Mouse (Mus musculus): Measurements from ENCODE around the gene Wipf1. TPM values are rescaled to one million over a fixed set of nuclear protein-coding genes. Genes with fewer than 3 reads are reported as not detected.
"Not testable (repeated sequence)": the region's sequence is repeated elsewhere in the genome, so short reads cannot be mapped to it uniquely, and the experiment has no call there.

Wipf1 gene
- polyA plus RNA-seq, 1 experiment = 56.6 TPM

DNA sequence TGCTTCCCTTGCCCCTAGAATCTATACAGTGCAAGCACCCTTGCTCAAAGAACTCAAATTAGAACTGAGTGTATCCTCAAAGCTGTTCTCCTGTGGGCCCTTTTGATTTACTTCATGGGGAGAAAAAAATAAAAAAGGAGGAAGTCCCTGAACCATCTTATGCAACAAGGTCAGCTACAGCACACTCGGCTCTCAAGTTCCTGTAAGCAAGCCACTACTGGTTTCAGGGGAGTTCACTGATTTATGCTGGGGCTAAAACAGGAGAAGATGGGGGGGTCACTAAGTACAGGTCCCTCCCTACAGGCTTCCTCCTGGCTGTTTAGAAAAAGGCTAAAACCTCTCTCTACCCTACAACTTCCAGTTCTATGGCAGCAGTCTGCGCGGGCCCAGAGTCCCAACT is 17.5 kb downstream of the Wipf1 start:
- 60% methylated on average over 3 of the region's 3 CpGs for WGBS
- Histone ChIP-seq H3K27ac (ENCODE audit: control insufficient read depth, insufficient read depth, low read length) (no peak overlapping the region), H3K4me1 (replicated peaks; ENCODE audit: control insufficient read depth, insufficient read depth, low read length) (peaks cover 4% of the 10 kb centered on the region; the same call in 1 of the 2 replicates), H3K27me3 (ENCODE audit: control insufficient read depth, insufficient read depth, low read length) (no peaks in the 10 kb centered on the region), H3K4me3 (ENCODE audit: control insufficient read depth, insufficient read depth, low read length) (no peak overlapping the region), H3K36me3 (ENCODE audit: control insufficient read depth, insufficient read depth, low read length) (no peaks in the 10 kb centered on the region)
- no peak for DNase-seq
- no peak for TF ChIP-seq CTCF (IDR thresholded peaks at IDR 0.05; ENCODE audit: borderline replicate concordance, control insufficient read depth, extremely low read depth, insufficient read depth, low read length, poor library complexity)
- no peak for TF ChIP-seq POLR2A (IDR thresholded peaks at IDR 0.05; ENCODE audit: control insufficient read depth, extremely low read depth, insufficient read depth, low read length, poor library complexity)

DNA sequence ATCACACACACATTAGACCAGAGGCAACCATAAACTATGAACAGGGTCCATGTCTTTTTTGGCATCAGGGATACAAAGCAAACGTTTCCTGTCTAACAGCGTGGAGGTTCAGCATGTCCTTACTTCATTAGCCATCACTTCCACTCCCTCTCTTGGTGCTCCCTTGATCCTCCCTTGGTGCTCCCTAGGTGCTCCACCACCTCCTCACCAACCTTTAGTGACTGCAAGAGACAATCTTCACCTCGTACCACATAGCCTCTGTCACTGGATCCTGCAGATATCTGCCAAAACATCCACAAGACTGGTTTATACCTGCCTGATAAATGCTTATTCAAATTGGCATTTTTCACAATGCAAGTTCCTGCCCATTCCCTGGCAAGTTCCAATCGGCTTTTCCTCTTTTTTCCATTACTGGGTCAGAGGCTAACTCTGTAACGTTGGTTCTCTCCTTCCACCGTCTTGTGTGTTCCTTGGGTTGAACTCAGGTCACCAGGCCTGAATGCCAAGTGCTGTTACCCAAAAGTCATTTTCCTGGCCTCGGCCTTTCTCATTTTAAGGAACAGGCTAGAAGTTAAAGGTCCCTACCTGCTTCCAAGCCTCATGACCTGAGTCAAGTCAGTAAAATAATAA is 18.7 kb downstream of the Wipf1 start:
- 85% methylated on average over 7 of the region's 7 CpGs for WGBS
- Histone ChIP-seq H3K36me3 (ENCODE audit: control insufficient read depth, insufficient read depth, low read length) (no peaks in the 10 kb centered on the region), H3K4me1 (replicated peaks; ENCODE audit: control insufficient read depth, insufficient read depth, low read length) (peaks cover 4% of the 10 kb centered on the region; the same call in 1 of the 2 replicates), H3K4me3 (ENCODE audit: control insufficient read depth, insufficient read depth, low read length) (no peak overlapping the region), H3K27me3 (ENCODE audit: control insufficient read depth, insufficient read depth, low read length) (no peaks in the 10 kb centered on the region), H3K27ac (ENCODE audit: control insufficient read depth, insufficient read depth, low read length) (no peak overlapping the region)
- no peak for DNase-seq
- TF ChIP-seq POLR2A (IDR thresholded peaks at IDR 0.05; ENCODE audit: control insufficient read depth, extremely low read depth, insufficient read depth, low read length, poor library complexity) (no peak), CTCF (IDR thresholded peaks at IDR 0.05; ENCODE audit: borderline replicate concordance, control insufficient read depth, extremely low read depth, insufficient read depth, low read length, poor library complexity) (no peak)

DNA sequence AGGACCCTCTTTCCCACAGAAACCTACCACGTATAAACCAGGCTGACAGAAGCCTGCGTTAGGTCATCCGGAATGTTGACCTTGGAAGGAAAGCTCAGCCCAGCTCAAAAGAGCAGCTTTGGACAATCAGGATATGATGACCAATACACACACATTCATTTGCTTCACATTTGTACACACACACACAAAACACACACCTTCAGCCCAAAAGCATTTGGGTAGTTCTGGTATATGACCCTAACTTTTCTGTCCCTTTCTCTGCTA is 19.6 kb downstream of the Wipf1 start:
- Histone ChIP-seq H3K4me1 (replicated peaks; ENCODE audit: control insufficient read depth, insufficient read depth, low read length) (peaks cover 2% of the 10 kb centered on the region; the same call in 1 of the 2 replicates), H3K4me3 (ENCODE audit: control insufficient read depth, insufficient read depth, low read length) (no peak overlapping the region), H3K36me3 (ENCODE audit: control insufficient read depth, insufficient read depth, low read length) (no peaks in the 10 kb centered on the region), H3K27me3 (ENCODE audit: control insufficient read depth, insufficient read depth, low read length) (no peaks in the 10 kb centered on the region), H3K27ac (ENCODE audit: control insufficient read depth, insufficient read depth, low read length) (no peak overlapping the region)
- TF ChIP-seq POLR2A (IDR thresholded peaks at IDR 0.05; ENCODE audit: control insufficient read depth, extremely low read depth, insufficient read depth, low read length, poor library complexity) (no peak), CTCF (IDR thresholded peaks at IDR 0.05; ENCODE audit: borderline replicate concordance, control insufficient read depth, extremely low read depth, insufficient read depth, low read length, poor library complexity) (no peak)
- WGBS = 96% methylated on average over 3 of the region's 3 CpGs
- DNase-seq = no peak

DNA sequence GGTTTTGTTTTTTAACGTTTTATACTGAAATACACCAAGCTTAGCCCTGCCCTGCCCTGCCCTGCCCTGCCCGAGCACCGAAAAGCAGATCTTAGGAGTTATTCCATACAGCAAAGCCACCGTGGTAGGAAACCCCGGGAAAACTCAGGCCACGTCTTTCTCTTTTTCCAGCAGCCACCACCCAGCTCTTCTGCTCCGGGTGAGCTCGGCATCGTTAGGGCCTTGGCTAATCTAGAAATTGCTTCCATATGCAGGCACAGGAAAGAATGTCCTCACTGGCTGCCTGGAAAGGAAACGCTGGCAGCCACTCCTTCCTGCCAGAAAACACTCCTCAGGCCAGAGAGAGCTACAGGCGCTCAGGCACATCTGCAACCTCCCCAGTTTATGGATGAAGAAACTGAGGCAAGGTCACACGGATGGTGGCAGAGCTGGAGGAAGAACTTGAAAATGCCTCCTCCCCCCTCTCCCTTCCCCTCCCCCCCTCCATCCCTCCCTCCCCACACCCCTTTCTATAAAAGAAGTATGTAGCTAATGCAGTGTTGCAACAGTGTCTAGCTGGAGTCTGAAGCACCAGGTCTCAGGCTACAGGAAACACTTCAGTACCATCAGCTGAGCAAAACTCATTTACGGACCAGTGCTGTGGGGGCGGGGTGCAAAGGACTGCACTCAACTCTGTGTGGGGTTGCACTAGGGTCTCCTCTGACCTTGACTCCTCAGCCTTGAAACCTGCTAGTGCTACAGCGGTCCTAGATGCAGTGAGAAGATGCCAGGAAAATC is 20.1 kb downstream of the Wipf1 start:
- H3K27me3 ChIP-seq (ENCODE audit: control insufficient read depth, insufficient read depth, low read length) = no peaks in the 10 kb centered on the region
- no peak for DNase-seq
- WGBS = 52% methylated on average over 15 of the region's 15 CpGs
- no peaks in the 10 kb centered on the region for H3K36me3 ChIP-seq (ENCODE audit: control insufficient read depth, insufficient read depth, low read length)
- H3K4me3 ChIP-seq (ENCODE audit: control insufficient read depth, insufficient read depth, low read length) = no peak overlapping the region
- H3K27ac ChIP-seq (ENCODE audit: control insufficient read depth, insufficient read depth, low read length) = no peak overlapping the region
- H3K4me1 ChIP-seq (replicated peaks; ENCODE audit: control insufficient read depth, insufficient read depth, low read length) = no peaks in the 10 kb centered on the region; the same call in 1 of the 2 replicates
- no peak for TF ChIP-seq CTCF (IDR thresholded peaks at IDR 0.05; ENCODE audit: borderline replicate concordance, control insufficient read depth, extremely low read depth, insufficient read depth, low read length, poor library complexity)
- TF ChIP-seq POLR2A (IDR thresholded peaks at IDR 0.05; ENCODE audit: control insufficient read depth, extremely low read depth, insufficient read depth, low read length, poor library complexity) = no peak

DNA sequence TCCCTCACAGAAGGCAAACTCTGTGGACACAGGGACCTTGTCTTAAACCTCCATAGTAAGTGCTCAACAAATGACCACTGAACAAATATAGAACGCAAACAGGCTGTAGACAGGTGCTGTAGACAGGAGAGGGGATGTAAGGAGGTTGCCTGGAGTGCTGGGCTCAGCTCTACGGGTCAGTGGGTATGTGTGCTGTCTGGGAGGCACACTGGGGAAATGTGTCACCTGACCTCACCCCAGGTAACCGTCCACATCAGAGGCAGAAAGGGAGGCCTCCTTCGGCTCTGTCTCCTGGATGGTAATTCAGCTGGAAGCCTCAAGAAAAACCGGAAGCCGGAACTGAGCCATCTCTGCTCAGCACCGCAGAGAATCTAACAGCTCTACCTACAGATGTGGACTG is 21.6 kb downstream of the Wipf1 start:
- no peak overlapping the region for H3K4me3 ChIP-seq (ENCODE audit: control insufficient read depth, insufficient read depth, low read length)
- H3K27ac ChIP-seq (ENCODE audit: control insufficient read depth, insufficient read depth, low read length) = no peak overlapping the region
- H3K4me1 ChIP-seq (replicated peaks; ENCODE audit: control insufficient read depth, insufficient read depth, low read length) = no peaks in the 10 kb centered on the region; the same call in 1 of the 2 replicates
- TF ChIP-seq CTCF (IDR thresholded peaks at IDR 0.05; ENCODE audit: borderline replicate concordance, control insufficient read depth, extremely low read depth, insufficient read depth, low read length, poor library complexity) (no peak), POLR2A (IDR thresholded peaks at IDR 0.05; ENCODE audit: control insufficient read depth, extremely low read depth, insufficient read depth, low read length, poor library complexity) (no peak)
- H3K27me3 ChIP-seq (ENCODE audit: control insufficient read depth, insufficient read depth, low read length) = no peaks in the 10 kb centered on the region
- no peaks in the 10 kb centered on the region for H3K36me3 ChIP-seq (ENCODE audit: control insufficient read depth, insufficient read depth, low read length)
- 90% methylated on average over 7 of the region's 7 CpGs for WGBS
- no peak for DNase-seq

DNA sequence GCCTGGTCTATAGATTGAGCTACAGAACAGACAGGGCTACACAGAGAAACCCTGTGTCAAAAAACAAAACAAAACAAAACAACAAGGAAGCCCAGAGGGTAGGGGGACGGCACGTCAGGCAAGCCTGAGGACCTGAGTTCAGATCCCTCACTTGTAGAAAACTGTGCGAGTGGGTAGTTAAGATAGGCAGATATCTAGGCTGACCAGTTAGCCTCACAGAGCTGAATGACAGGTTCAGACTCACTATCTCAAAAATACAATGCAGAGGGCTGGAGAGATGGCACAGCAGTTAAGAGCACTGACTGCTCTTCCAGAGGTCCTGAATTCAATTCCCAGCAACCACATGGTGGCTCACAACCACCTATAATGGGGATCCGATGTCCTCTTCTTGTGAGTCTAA is 23.2 kb downstream of the Wipf1 start:
- DNase-seq; H3K4me3 ChIP-seq (ENCODE audit: control insufficient read depth, insufficient read depth, low read length); H3K27ac ChIP-seq (ENCODE audit: control insufficient read depth, insufficient read depth, low read length); H3K36me3 ChIP-seq (ENCODE audit: control insufficient read depth, insufficient read depth, low read length); H3K4me1 ChIP-seq (replicated peaks; ENCODE audit: control insufficient read depth, insufficient read depth, low read length); H3K27me3 ChIP-seq (ENCODE audit: control insufficient read depth, insufficient read depth, low read length): not testable (repeated sequence)
- 96% methylated on average over 4 of the region's 4 CpGs for WGBS
